Mouse (Mus musculus) c-Kit-negative CD71-positive TER-119-positive erythroid progenitor cells, embryonic 14.5 days (primary cell): ENCODE results near the gene Cldn13.
"Not testable (repeated sequence)": the region's sequence is repeated elsewhere in the genome, so short reads cannot be mapped to it uniquely, and the experiment has no call there.

Source experiments
- DNase-seq: peaks from one replicate; pipeline ENCODE4 v3.0.0-alpha.2; 2013; ENCODE audit warnings: low read depth, low spot score

The Cldn13 gene

GRCm38 (mm10) chr5:134933686-134934085 is 18.4 kb upstream of the Cldn13 start:
- not testable (repeated sequence) for DNase-seq

GRCm38 (mm10) chr5:134933281-134933680 is 18.0 kb upstream of the Cldn13 start:
- no peak for DNase-seq

- DNase-seq, result peak; percentile 81
These were observed 17.6 kb upstream of the Cldn13 start for GRCm38 (mm10) chr5:134932903-134933276.

GRCm38 (mm10) chr5:134932179-134932902 is 17.0 kb upstream of the Cldn13 start, which contains the start of gene Mettl27:
Mettl27 (plus strand) TSS chr5:134932368.
- DNase-seq, result peak; percentile 89

GRCm38 (mm10) chr5:134929988-134930387 is 14.7 kb upstream of the Cldn13 start:
- DNase-seq, result no peak

GRCm38 (mm10) chr5:134926726-134927125 is 11.4 kb upstream of the Cldn13 start:
- no peak for DNase-seq

- no peak for DNase-seq
These were observed 7.8 kb upstream of the Cldn13 start for GRCm38 (mm10) chr5:134923141-134923540.

- DNase-seq, result no peak
These were observed 5.8 kb upstream of the Cldn13 start for GRCm38 (mm10) chr5:134921106-134921505.

- no peak for DNase-seq
These were observed 4.9 kb upstream of the Cldn13 start for GRCm38 (mm10) chr5:134920106-134920687.

GRCm38 (mm10) chr5:134919097-134919496 is 3.8 kb upstream of the Cldn13 start:
- DNase-seq, result peak; percentile 78

- peak; percentile 96 for DNase-seq
These were observed 2.9 kb upstream of the Cldn13 start for GRCm38 (mm10) chr5:134918071-134918832.

- DNase-seq, result no peak
These were observed 816 bp downstream of the Cldn13 start for GRCm38 (mm10) chr5:134914510-134914909.

GRCm38 (mm10) chr5:134913753-134914152 is 1.6 kb downstream of the Cldn13 start:
- peak; percentile 84 for DNase-seq

GRCm38 (mm10) chr5:134913352-134913751 is 2.0 kb downstream of the Cldn13 start:
- DNase-seq, result no peak

- no peak for DNase-seq
These were observed 3.4 kb downstream of the Cldn13 start for GRCm38 (mm10) chr5:134911901-134912300.

GRCm38 (mm10) chr5:134907135-134907534 is 8.2 kb downstream of the Cldn13 start:
- DNase-seq, result peak; percentile 82

GRCm38 (mm10) chr5:134906633-134907032 is 8.7 kb downstream of the Cldn13 start, which contains the start of gene Tmem270:
Tmem270 (minus strand) TSS chr5:134906733.
- no peak for DNase-seq

- DNase-seq, result no peak
These were observed 13.7 kb downstream of the Cldn13 start for GRCm38 (mm10) chr5:134901644-134902027.

- DNase-seq, result no peak
These were observed 14.2 kb downstream of the Cldn13 start for GRCm38 (mm10) chr5:134901012-134901643.

- DNase-seq, result no peak
These were observed 17.7 kb downstream of the Cldn13 start for GRCm38 (mm10) chr5:134897596-134897995.

GRCm38 (mm10) chr5:134896965-134897364 is 18.4 kb downstream of the Cldn13 start:
- DNase-seq, result no peak

- no peak for DNase-seq
These were observed 20.0 kb downstream of the Cldn13 start for GRCm38 (mm10) chr5:134895291-134895690.
